Mouse (Mus musculus) testis, adult 2 months (tissue): ENCODE data around the gene Prim2.

Source experiments
- CTCF ChIP-seq: fragments of 200-500 bp; IDR thresholded peaks from 2 replicates; pipeline ENCODE4 v1.5.1; 2012; ENCODE audit warnings: low read depth, mild to moderate bottlenecking, inconsistent platforms, low read length, moderate library complexity; ENCODE audit not compliant: control insufficient read depth, insufficient read depth, insufficient replicate concordance
- POLR2A ChIP-seq: fragments of 200-500 bp; IDR thresholded peaks from 2 replicates; pipeline ENCODE4 v1.6.1; 2012; ENCODE audit warnings: low read depth, mild to moderate bottlenecking, inconsistent platforms, low read length, moderate library complexity; ENCODE audit not compliant: control insufficient read depth

DNA sequence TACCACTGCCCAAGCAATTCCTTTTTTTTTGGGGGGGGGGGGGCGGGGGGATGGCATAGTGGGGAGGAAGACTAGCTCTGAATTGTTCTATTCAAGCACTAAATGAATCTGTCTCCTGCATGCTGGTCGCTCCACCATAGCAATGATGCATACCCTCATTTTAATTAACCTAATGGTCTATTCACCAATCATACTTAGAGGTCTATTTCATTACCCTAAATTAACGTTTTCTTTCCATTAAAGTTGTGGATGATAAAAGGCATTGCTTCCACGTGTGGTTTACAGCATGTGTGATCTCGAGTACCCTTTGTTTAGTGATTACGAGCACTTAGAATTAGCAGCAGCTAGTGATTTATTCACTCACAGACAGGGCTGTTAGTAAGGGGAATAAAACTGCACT is 81.0 kb downstream of the Prim2 start:
- TF ChIP-seq POLR2A (no peak), CTCF (no peak)
